Mouse (Mus musculus) naive thymus-derived CD4-positive, alpha-beta T cell, adult 5 months (primary cell): ENCODE data around the gene Sox15. TPM values are rescaled to one million over a fixed set of nuclear protein-coding genes. Genes with fewer than 3 reads are reported as not detected.

Experiments used
- polyA plus RNA-seq: library from polyadenylated mRNA; unstranded; fragments of 100-300 nt; shearing (Covaris generic); gene quantifications from one replicate; pipeline ENCODE4 v1.2.1, GENCODE M21; 2017

Gene Sox15
- polyA plus RNA-seq, result not detected

DNA sequence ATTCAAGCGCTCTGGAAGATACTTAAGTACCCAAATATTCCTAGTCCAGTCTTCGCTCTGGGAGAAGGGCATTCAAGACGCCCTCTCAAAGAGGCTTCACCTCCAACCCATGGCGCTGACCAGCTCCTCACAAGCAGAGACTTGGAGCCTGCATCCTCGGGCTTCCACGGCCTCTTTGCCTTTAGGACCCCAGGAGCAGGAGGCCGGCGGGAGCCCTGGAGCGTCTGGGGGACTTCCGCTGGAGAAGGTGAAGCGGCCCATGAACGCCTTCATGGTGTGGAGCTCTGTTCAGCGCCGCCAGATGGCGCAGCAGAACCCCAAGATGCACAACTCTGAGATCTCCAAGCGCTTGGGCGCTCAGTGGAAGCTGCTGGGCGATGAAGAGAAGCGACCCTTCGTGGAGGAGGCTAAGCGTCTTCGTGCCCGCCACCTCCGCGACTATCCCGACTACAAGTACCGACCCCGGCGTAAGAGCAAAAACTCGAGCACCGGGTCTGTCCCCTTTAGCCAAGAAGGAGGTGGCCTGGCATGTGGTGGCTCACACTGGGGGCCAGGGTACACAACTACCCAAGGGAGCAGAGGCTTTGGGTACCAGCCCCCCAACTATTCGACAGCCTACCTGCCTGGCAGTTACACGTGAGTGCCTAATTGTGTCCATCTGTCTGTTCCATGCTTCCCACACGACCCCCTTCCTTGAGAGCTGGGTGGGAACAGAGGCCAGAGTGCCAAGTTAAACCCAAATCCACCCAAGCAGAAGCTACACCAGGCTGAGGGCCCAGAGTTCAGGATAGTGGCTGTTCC, at the start of gene Sox15:
TSS of gene Sox15 (plus strand) at position 51 of the 801 bp plus-strand sequence.

DNA sequence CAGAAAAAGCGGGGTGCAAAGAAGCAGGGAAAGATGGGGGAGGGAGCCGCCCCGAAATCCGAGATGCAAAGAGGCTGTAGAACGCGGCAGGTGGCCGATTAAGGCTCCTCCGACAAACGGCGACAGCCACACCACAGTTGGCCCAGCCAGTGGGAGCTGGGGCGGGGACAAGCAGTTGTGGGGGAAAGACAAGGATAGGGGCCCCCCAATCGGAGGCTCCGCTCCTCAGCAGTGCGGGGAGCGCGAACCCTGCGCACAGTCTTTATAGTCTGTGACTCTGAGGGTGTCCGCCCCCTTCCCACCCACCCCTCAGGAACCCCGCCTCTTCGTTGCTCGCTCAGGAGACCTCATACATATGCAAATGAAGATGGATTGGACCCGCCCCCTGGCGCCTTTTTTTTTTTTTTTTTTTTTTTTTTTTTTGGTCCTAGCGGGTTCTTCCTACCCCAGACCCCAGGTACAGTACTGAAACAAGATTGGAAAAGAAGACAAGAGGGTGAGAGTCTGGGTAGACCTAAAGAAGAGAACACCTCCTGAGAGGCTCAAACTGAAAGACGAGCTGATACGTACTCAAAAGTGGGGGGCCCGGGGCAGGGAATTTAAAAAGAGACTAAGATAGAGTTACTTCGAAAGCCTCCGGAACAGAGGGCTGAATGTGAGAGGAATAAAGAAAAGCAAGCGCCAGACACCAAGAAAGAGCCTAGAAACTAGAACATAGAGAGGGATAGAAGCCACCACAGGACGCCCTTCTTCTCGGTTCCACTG, 49.2 kb upstream of the Sox15 start, which contains the start of gene Atp1b2:
TSS of gene Atp1b2 (minus strand) at position 217 of the 765 bp plus-strand sequence.

DNA sequence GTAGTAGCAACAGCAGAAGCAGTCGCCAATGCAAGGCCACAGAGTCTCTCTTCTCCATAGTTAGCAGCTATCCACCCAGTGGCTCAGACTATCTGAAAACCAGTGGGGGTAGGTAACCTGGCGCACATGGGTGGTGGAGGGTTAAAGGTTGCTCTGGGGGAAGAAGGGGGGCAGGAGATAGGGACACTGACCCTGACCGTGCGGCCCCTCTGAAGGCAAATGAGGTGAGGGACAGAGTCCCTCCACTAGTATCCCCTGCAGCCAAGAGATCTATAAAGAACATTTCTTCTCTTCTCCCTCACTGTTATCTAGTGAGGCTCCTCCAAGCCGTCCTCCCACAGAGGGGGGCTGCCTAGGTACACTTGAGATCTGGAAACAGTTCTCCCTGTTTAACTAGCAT, 37.3 kb upstream of the Sox15 start, which contains the start of gene Shbg:
TSS of gene Shbg (minus strand) at position 101 of the 400 bp plus-strand sequence.

DNA sequence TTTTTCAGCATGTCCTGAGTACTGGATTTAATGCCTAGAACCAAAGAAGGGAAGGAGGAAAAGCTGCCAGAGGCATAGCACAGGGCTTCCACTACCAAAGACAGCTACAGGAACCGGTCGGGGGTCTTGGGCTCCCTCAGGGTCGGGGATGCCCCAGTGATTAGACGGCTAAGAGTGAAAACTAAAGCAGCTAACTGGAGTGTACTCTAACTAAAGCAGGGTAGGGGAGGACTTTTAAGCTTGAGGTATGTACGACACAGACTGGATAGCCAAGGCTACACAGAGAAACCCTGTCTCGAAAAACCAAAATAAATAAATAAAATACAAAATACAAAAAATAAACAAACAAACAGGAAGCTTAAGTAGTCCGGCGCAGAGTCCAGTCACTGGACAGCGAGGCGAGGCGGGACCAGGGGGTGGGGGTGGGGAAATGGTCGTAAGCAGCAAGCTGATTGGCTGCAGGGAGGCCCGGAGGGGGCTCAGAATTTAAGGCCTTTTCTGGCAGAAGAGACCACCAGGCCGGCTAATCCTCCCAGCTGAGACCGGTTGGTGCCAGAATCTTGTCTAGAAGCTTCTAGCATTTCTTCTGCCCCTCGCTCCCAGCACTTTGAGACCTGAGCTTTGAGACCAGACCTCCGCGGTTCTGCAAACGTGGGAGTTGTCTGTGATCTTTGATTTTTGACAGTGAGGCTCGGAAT, 33.4 kb upstream of the Sox15 start, which contains the start of gene Sat2:
TSS of gene Sat2 (plus strand) at position 454 of the 698 bp plus-strand sequence.

DNA sequence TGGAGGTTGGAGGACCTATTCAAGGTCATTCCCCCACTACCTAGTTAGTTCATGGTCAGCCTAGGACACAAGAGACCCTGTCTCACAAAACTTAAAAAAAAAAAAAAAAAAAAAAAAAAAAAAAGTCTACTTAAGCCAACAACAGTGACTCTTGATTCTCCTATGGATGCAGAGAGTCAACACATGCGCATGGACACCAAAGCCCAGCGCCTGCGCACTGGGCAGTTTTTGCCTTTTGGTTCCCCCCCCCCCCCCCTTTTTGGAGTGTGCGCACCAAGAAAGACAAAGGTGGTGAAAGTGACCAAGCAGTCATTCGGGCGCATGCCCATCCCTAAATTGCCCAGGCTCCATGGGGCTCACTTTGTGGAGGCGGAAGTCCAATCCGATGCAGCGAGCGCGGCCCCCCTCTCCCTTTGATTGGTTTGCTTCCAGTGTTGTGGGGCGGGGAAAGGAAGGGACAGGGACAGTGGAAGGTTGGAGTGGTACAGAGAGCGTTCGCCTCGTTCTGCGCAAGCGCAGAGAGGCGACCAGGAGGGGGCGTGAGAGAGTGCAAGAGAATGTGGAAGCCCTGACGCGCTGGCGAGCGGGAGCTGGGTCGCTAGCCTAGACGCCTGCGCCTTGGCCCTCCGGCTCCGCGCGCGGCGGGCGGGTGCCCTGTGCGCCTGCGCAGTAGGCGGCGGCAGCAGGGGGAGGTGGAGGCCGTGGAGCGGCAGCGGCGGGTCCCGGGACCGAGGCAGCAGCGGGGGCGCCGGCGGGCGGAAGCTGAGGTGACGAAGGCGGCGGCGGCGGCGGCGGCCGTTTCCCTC, 22.6 kb upstream of the Sox15 start, which contains the start of gene Fxr2:
TSS of gene Fxr2 (plus strand) at position 707 of the 806 bp plus-strand sequence.

DNA sequence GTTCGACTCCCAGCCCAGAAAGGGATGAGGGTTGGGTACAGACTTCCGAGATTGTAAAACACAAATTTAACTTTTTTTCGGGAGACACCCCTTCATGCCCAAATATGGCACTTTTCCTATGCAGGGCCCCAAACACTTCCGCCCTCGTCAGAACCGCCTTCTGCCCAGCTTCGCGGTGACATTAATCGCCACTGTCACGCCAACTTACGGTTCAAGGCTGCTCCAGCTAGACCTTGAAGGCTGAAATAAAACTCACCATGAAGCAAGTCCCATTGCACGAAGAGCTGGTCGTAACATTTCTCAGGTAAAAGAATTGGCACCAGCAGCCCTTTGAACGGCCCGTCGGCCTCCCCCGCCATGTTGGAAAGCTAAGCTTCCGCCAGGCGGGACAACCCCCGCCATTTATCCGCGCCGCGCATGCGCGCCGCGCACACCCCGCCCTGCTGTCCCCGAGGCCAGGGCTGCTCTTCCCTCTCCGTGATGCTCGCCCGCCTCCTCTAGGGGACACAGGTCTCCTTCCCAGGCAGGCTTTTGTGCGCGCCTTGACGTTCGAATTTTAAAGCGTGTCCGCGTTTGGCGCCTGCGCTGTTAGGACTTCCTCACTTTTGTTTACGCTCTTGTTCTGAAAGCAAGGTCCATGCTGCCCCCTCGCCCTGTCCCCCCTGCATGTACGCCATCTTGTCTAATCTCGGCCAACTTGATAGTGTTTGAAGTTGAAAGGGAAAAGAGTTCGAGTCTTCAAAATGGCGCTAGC, 7.3 kb downstream of the Sox15 start, which contains the start of gene Mpdu1:
TSS of gene Mpdu1 (minus strand) at position 430 of the 754 bp plus-strand sequence.

DNA sequence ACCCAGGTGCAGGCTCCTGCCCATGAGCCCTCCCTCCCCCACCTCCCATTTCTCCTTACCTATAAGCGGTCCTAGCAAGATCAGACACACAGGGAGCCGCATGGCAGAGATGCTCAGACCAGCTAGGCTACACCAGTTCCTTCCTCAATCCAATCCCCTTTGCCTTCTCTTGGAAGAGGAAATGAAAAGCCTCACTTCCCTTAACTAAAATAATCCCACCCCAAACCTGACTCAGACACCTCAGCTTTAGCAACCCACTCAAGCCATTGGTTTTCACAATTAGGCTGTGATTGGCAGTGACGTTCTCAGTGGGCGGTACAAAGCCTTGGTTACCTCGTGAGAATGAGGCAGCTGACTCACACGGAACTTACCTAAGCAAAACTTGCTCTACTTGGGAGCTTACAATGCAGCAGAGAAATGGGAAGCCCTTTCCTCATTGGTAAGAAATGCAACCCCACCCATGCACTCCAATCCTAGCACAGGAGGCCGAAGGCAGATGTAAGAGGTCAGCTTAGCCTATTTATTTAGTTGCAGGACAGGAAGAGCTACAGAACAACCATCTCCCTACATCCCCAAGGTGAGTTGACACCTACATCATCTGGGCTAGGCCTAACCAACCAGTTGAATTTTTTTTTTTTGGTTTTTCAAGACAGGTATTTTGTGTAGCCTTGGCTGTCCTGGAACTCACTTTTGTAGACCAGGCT, 11.0 kb downstream of the Sox15 start, which contains the start of gene Cd68:
TSS of gene Cd68 (minus strand) at position 193 of the 704 bp plus-strand sequence.

DNA sequence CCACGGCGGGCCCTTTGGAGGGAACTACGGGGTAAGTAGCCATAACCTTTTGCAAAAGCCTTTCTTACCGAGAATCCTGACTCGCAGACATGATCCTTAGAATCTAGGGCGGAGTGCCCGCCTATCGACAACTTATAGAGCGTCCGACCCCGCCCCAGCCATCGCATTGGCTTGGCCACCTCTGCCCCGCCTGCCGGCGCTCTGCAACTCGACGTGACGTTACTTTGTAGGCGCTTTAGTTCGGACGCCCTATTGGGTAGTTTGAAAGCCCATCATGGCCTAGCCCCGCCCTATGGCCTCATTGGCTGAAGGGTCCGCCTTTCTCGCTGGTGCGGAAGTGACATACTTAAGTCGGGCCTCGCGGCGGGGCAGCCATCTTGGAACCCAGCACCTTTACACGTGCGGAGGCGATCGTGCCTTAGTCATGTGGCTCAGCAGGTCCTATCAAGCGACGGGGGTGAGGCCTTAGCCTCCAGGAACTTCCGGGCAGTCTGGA, 17.1 kb downstream of the Sox15 start, which contains the start of gene Eif4a1:
TSS of gene Eif4a1 (minus strand) at position 213 of the 496 bp plus-strand sequence.

DNA sequence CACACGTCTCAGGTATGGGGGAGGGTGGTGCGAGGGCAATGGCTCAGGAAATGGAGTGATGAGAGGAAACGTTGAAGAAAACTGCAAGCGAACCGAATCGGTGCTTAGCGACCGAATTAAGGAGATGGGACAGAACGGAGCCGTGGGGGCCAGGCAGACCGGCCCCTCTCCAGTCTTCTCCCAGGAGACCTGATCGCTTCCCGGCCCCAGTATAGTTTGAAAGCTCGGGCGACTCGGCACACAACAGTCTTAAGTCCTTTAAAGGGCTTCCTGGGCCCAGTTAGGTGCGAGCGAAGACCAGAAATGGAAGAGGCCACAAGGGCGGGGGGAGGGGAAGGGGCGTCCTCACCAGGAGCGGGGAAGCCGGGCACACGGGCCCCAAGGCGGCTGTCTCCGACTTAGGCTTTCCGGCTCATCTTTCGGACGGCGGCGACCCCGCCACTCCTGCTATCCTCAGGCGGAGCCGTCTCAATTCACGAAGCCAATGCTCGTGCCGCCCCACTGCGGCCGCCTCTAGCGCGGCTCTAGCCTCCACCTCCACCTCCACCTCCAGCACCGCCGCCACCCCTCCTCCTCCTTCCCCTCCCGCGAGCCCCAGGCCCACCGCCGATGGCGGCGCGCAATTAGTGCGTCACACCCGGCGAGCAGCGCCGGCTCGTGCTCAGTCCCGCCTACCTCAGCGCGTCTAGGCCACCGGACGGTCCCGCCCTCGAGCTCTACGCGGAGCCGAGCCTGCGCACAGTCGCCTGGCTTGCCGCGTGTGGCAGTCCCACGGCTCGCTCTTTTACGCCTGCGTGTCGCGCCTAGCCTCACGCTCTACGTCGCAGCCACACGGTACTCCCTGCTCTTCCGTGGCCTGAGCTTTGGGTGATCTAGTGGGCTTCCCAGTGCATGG, 26.4 kb downstream of the Sox15 start, which contains the start of gene Senp3:
TSS of gene Senp3 (minus strand) at position 771 of the 895 bp plus-strand sequence.

DNA sequence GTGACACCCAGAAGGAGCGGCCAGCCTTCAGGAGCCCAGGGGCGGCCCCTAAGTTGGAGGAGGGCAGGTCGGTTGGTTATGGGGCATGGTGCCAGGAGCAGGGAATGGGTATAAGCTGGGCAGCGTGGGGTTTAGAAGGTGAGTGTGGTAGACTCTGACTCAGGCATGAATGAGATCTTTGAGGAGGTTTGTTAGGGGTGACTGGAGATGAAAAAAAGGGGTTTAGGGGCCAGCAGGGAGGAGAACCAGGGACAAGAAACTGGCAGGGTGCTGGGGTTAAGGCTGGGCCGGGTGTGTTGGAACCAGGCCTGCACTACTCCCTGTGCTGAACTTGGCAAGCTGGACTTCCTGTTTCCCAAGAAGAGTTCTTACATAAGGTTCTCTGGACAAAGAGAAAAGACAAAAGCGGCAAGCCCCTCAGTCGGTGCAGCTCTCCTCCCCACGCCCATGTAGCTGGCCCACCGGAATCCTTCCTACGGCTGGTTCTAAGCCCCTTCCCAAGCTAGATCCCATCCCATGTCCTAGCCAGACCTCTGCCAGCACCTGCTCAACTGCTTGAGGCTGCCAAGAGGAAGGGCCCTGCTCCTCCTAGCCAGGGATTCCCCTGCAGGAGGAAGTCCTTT, 30.5 kb downstream of the Sox15 start, which contains the start of gene Tnfsf13:
TSS of gene Tnfsf13 (minus strand) at position 259 of the 623 bp plus-strand sequence.

DNA sequence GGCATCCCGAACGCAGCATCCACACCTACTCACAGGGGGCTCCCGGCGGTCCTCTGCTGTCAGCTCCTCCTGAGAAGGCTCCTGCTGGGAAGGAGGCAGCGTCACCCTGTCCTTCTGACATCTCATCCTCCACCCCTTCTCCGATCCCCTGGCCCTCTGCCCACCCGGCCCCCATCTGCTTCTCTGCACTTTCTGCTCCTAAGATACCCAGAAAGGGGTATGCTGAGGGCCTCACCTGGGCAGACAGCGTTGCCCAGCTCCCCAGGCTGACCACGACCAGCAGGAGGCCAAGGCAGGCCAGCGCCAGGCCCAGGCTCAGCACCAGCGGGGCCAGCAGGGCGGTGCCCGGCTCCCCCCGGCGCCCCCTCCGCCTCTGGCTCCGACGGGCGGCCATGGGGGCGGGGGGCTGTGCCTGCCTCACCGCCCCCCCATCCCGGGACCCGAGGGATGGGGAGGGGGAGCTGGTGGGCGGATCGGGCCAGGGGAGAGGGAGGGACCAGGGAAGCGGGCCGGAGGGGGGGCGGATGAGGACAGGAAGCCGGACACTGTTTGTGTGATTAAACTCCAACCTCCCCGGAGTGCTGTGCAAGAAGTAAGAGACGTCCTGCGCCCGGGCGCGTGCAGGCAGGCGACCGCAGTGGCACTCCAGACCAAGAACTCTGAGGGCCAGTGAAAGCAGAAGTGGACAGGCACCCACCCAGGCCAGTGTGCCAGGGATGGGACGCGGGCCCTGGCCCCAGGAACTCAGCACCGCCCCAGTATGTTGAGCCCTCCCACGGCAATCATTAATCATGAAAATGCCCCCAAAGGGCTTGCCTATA, 40.5 kb downstream of the Sox15 start, which contains the start of the genes Tnfsf12 and Tnfsfm13:
TSS of gene Tnfsf12 (minus strand) at position 489 of the 821 bp plus-strand sequence.
TSS of gene Tnfsfm13 (minus strand) at position 738 of the 821 bp plus-strand sequence.

Other genes with a start within 250 kb of the Sox15 start
- gene Kdm6b, start 241.6 kb upstream of the Sox15 start, polyA plus RNA-seq, result 16.0 TPM
- 0.02 TPM for gene Dnah2, start 106.2 kb upstream of the Sox15 start, polyA plus RNA-seq
- 0.11 TPM for gene Efnb3, start 95.1 kb upstream of the Sox15 start, polyA plus RNA-seq
- gene Wrap53, start 75.1 kb upstream of the Sox15 start, polyA plus RNA-seq, result 14.9 TPM
- 212 TPM for gene Trp53, start 75.0 kb upstream of the Sox15 start, polyA plus RNA-seq
- gene Atp1b2, start 49.4 kb upstream of the Sox15 start, polyA plus RNA-seq, result not detected
- not detected for gene Shbg, start 37.4 kb upstream of the Sox15 start, polyA plus RNA-seq
- not detected for gene Sat2, start 33.3 kb upstream of the Sox15 start, polyA plus RNA-seq
- 73.2 TPM for gene Fxr2, start 22.3 kb upstream of the Sox15 start, polyA plus RNA-seq
- 49.4 TPM for gene Mpdu1, start 7.3 kb downstream of the Sox15 start, polyA plus RNA-seq
- 2.1 TPM for gene Cd68, start 10.8 kb downstream of the Sox15 start, polyA plus RNA-seq
- 703 TPM for gene Eif4a1, start 17.1 kb downstream of the Sox15 start, polyA plus RNA-seq
- gene Senp3, start 26.8 kb downstream of the Sox15 start, polyA plus RNA-seq, result 41.7 TPM
- gene Tnfsf13, start 30.5 kb downstream of the Sox15 start, polyA plus RNA-seq, result not detected
- gene Tnfsf12, start 40.5 kb downstream of the Sox15 start, polyA plus RNA-seq, result not detected
- gene Tnfsfm13, start 40.8 kb downstream of the Sox15 start, polyA plus RNA-seq, result not detected
- gene Polr2a, start 103.3 kb downstream of the Sox15 start, polyA plus RNA-seq, result 56.9 TPM
- gene Slc35g3, start 106.7 kb downstream of the Sox15 start, polyA plus RNA-seq, result not detected
- 8.0 TPM for gene Zbtb4, start 110.6 kb downstream of the Sox15 start, polyA plus RNA-seq
- gene Chrnb1, start 140.6 kb downstream of the Sox15 start, polyA plus RNA-seq, result 2.2 TPM
- not detected for gene Fgf11, start 146.5 kb downstream of the Sox15 start, polyA plus RNA-seq
- gene Tmem102, start 150.3 kb downstream of the Sox15 start, polyA plus RNA-seq, result not detected
- not detected for gene Gm39566, start 160.0 kb downstream of the Sox15 start, polyA plus RNA-seq
- gene Spem2, start 163.2 kb downstream of the Sox15 start, polyA plus RNA-seq, result not detected
- gene Spem1, start 166.9 kb downstream of the Sox15 start, polyA plus RNA-seq, result not detected
- gene Nlgn2, start 182.5 kb downstream of the Sox15 start, polyA plus RNA-seq, result 0.09 TPM
- gene Tmem256, start 183.2 kb downstream of the Sox15 start, polyA plus RNA-seq, result 27.8 TPM
- gene Plscr3, start 191.1 kb downstream of the Sox15 start, polyA plus RNA-seq, result 18.0 TPM
- gene Tnk1, start 203.4 kb downstream of the Sox15 start, polyA plus RNA-seq, result not detected
- not detected for gene Tmem95, start 222.7 kb downstream of the Sox15 start, polyA plus RNA-seq
- 0.51 TPM for gene Kctd11, start 226.1 kb downstream of the Sox15 start, polyA plus RNA-seq
- 615 TPM for gene Acap1, start 240.2 kb downstream of the Sox15 start, polyA plus RNA-seq
- 2.6 TPM for gene 2810408A11Rik, start 245.7 kb downstream of the Sox15 start, polyA plus RNA-seq
- 7.7 TPM for gene Neurl4, start 245.8 kb downstream of the Sox15 start, polyA plus RNA-seq